Mouse (Mus musculus) C2C12 (cell line): Measurements from ENCODE around the gene Plekhb2.

Experiments used
- CEBPB ChIP-seq: IDR thresholded peaks from one replicate; pipeline ENCODE4 v1.6.1; 2011; ENCODE audit warnings: low read depth, mild to moderate bottlenecking, control low read depth, moderate library complexity
- CTCF ChIP-seq: IDR thresholded peaks from one replicate; pipeline ENCODE4 v1.5.1; 2011; ENCODE audit not compliant: control insufficient read depth, insufficient read depth, insufficient read length
- FOSL1 ChIP-seq: IDR thresholded peaks from one replicate; pipeline ENCODE4 v1.8.0; 2011; ENCODE audit warnings: mild to moderate bottlenecking, low read length; ENCODE audit not compliant: poor library complexity, insufficient read depth, severe bottlenecking
- MAX ChIP-seq: IDR thresholded peaks from one replicate; pipeline ENCODE4 v1.6.1; 2011; ENCODE audit warnings: mild to moderate bottlenecking, control low read depth
- MYOD1 ChIP-seq: IDR thresholded peaks from one replicate; pipeline ENCODE4 v1.6.1; 2011; ENCODE audit warnings: low read depth; ENCODE audit not compliant: control insufficient read depth, insufficient read length
- USF1 ChIP-seq: IDR thresholded peaks from one replicate; pipeline ENCODE4 v1.6.1; 2011; ENCODE audit warnings: low read depth, mild to moderate bottlenecking, control low read depth, moderate library complexity

DNA sequence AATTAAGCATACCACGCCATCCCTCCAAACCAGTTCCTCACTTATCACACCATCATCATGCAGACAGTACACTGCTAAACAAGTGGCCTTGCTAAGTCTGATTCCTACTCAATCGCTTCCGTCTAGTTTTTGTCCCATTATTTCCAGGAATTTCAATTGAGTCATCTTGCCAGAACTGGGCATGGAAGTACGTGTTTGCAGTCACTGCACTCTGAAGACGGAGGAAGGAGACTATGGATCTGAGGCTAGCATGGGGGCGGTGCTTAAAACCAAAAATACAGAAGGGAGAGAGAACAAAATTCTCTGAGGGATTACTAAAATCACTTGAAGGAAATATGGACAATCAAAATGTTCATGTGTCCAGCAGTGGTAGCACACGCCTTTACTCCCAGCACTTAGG, 27.0 kb upstream of the Plekhb2 start:
- TF ChIP-seq USF1 (no peak), MYOD1 (no peak), CTCF (no peak), MAX (no peak), FOSL1 (no peak), CEBPB (no peak)
